Mouse (Mus musculus) right cerebral cortex, adult 2 months (tissue): ENCODE data around the gene Gpc2.

ENCODE experiments used
- DNase-seq, 2 experiments: peaks; one replicate each; pipeline ENCODE4 v3.0.0; 2021 to 2022; ENCODE audit warnings: low spot score in 2 of 2

Gpc2 gene

GRCm38 (mm10) chr5:138262001-138262400 lies 17.8 kb downstream of the Gpc2 start:
- no peak for DNase-seq

DNA sequence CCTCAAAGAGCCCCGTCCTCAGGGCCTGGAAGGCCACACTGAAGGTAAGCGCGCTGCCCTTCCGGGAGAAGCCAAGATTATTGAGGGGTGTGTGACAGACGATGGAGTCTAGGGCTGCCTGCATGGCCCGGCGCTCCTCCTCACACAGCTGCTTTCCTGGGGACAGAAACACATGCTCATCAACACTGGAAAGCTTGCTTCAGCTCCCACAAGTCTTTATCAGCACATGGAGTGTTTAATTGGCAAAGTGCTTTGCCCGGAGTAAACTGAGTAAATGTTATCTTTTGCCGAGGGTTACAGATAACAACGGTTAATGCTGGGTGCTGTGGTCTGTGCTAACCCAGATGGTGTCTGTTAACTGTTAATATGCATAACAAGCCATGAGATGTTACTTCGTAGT lies 19.0 kb downstream of the Gpc2 start:
- no peak for DNase-seq

- no peak for DNase-seq
These were observed 19.8 kb downstream of the Gpc2 start for GRCm38 (mm10) chr5:138260051-138260450.

DNA sequence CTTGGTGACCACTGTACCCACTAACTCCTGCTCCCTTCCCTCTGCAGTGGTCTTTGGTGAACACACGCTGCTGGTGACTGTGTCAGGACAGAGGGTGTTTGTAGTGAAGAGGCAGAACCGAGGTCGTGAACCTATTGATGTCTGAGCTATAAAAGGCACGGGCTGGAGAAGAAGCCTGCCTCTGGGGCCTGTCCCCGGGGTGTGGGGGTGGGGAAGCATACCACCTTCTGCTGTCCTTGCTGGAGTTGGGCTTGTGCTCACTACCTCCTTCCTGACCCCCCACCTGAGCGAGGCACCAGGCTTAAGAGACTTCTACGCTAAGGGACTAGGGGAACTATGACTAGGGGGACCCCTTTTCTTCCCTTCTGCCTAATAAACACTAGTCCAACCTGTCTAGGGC lies 20.8 kb downstream of the Gpc2 start:
- no peak for DNase-seq

DNA sequence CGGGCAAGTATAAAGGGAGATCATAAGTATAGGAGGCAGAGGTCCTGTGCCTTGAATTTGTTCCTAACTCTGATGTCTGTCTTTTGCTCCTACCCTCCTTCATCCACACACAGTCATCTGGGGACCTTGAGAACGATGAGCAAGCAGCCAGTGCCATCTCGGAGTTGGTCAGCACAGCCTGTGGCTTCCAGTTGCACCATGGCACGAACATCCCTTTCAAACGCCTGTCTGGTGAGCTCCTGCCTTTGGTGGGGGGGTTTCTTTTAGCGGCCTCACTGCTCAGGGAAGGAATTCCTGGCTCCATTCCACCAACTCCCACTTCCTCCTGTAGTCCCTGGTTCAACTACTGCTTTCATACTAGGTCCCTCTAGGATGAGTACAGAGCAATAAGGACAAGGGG lies 21.3 kb downstream of the Gpc2 start:
- DNase-seq: no peak

GRCm38 (mm10) chr5:138258078-138258477 lies 21.7 kb downstream of the Gpc2 start:
- DNase-seq: no peak

GRCm38 (mm10) chr5:138257585-138257978 lies 22.2 kb downstream of the Gpc2 start:
- DNase-seq: no peak

- DNase-seq: no peak
These were observed 22.7 kb downstream of the Gpc2 start for GRCm38 (mm10) chr5:138256966-138257584.

- DNase-seq: no peak
These were observed 23.7 kb downstream of the Gpc2 start for GRCm38 (mm10) chr5:138256094-138256467.

DNA sequence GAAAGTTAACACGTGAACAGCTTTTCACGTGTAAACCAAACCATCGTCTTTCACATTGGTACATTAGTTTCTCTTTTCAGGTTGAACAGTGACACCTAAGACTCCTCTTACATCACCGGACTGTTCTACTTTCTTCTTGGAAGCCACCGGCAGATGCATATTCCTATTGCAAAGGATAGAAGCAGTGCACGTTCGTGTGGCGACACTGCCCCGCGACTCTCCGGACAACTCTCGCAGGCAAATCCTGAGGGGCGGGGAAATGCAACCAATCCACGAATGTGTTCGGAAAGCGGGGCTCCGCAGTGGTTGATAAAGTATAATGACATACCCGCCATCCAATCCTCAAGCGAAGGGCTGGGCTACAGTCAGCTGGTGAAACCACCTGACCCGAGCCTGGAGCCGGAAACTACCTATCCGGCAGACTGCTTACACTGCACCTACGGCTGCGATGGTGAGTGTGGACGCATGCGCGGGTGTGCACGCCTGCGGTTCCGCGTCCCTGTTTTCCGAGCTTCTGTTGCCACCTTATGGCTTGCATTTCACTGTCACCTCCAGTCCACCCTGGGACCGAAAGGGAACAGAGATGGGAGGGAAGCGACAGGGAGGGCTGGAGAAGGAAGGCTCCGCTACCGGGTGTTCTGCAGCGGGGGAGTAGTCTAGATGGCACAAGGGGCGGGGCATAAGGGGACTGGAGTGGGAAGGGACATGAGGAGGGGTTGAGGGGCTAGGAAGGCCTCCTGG lies 24.3 kb downstream of the Gpc2 start, which contains the start of gene Lamtor4:
TSS of gene Lamtor4 (plus strand) at position 130 of the 741 bp plus-strand sequence.
- peak; percentile 96 to 97 for DNase-seq

GRCm38 (mm10) chr5:138253061-138253460 lies 26.7 kb downstream of the Gpc2 start:
- DNase-seq: no peak

GRCm38 (mm10) chr5:138251144-138251543 lies 28.7 kb downstream of the Gpc2 start:
- DNase-seq: no peak

GRCm38 (mm10) chr5:138241511-138241910 lies 38.3 kb downstream of the Gpc2 start:
- DNase-seq: no peak

GRCm38 (mm10) chr5:138234224-138234623 lies 45.6 kb downstream of the Gpc2 start:
- DNase-seq: no peak

GRCm38 (mm10) chr5:138233778-138234177 lies 46.0 kb downstream of the Gpc2 start:
- DNase-seq: no peak

- no peak for DNase-seq
These were observed 50.3 kb downstream of the Gpc2 start for GRCm38 (mm10) chr5:138229511-138229910.

GRCm38 (mm10) chr5:138228026-138228425 lies 51.8 kb downstream of the Gpc2 start:
- DNase-seq: peak; percentile 7 to 11

DNA sequence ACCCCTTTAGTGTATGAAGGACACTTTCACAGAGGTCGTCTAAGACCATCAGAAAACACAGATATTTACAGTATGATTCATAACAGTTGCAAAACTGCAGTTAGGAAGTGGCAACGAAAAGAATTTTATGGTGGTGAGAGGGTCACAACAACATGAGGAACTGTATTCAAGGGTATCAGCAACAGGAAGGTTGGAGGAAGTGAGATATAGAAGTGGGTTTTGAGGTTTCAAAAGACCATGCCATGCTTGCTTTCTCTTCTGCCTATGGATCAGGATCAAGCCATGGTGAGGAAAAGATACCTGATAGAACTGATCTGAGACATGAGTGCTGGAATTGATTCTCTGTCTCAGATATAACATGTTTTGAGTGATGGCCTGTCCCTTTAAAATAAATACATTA lies 52.4 kb downstream of the Gpc2 start:
- DNase-seq: no peak

DNA sequence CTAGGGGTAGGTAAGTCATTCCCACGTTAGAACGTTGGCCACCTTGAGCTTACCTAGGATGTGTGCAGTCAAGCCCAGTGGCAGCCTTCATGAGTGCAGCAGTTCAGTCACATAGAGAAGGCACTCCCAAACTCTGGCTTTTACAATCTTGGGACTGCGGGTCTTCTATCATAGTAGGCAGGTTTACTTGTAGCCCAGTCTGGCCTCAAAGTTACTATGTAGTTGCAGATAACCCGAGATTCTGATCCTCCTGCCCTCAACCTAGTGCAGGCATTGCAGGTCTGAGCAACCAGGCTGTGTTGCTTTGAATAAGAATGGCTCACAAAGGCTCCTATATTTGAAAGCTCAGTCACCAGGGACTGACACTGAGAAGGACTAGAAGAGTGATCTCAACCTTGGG lies 53.3 kb downstream of the Gpc2 start:
- DNase-seq: no peak

DNA sequence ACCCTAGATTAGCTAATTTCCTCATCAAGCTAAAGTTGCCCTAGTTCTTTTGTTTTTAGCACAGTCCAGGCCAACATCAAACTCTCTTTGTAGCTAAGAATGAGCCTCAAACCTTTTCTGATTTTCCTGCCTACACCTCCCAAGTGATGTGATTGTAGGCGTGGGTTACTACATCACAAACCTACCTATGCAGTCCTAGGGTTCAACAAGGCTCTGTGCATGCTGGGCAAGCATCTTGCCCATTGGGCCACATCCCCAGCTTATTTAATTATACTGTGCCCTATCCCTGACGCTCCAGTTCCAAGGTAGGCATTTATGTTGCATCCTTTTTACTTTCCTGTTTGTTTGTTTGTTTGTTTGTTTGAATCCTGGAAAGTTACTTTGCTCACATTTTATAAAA lies 54.1 kb downstream of the Gpc2 start, which contains the start of gene Nxpe5:
TSS of gene Nxpe5 (plus strand) at position 199 of the 400 bp plus-strand sequence.
- DNase-seq: no peak
